Comparison of ENCODE assay signal across 12 mouse cellular contexts in the genomic region with DNA sequence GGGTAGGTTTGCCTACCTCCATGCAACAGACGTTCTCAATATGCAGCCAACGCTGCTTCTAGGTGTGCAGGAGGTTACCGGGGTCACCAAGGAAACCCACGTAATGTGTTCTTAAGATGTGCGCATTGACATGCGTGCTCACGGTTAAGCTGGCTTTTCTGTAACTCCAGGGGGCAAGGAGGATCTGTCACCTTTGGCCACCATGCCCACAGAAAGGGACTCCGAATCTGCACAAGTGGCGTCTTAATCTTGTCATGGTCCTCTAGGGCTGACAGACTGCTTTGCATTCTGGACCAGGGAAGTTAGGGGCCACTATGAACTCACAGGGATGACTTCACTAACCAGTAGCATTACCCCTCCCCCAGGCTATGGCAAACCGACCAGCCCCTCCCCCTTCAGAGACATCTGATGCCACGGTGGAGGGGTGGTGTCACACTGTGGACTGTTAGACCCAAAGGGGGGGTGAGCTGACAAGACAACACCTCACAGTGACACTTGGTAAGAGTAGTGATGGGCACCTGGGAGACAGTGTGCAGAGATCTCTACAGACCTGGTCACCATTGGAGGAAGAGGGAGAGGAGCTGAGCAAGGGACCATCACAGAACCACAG.
"Had no signal": no experiment of that assay in that cellular context is flagged by ENCODE, and none has a peak within 500 bp of the region (broad histone marks: within the 10 kb centered on the region; RNA-seq: fewer than 3 reads in every experiment).

No protein-coding gene starts in this region.

- H3K27ac ChIP-seq: kidney, embryonic 15.5 days; left cerebral cortex, adult 2 months; limb, embryonic 15.5 days; lung, embryonic 15.5 days; macrophage; midbrain, embryonic 10.5 days had no signal

- H3K4me3 ChIP-seq: kidney, embryonic 15.5 days; left cerebral cortex, adult 2 months; limb, embryonic 15.5 days; lung, embryonic 15.5 days; midbrain, embryonic 10.5 days had no signal

- H3K4me1 ChIP-seq: limb, embryonic 15.5 days; lung, embryonic 15.5 days had no signal

- H3K9me3 ChIP-seq: kidney, embryonic 15.5 days; limb, embryonic 15.5 days; lung, embryonic 15.5 days; midbrain, embryonic 10.5 days had no signal

- ATAC-seq: intestine, embryonic 16.5 days; midbrain, embryonic 16.5 days had no signal

- H3K4me2 ChIP-seq: kidney, embryonic 15.5 days; limb, embryonic 15.5 days; lung, embryonic 15.5 days had no signal

- H3K27me3 ChIP-seq: kidney, embryonic 15.5 days; limb, embryonic 15.5 days; lung, embryonic 15.5 days had no signal

- H3K9ac ChIP-seq: kidney, embryonic 15.5 days; limb, embryonic 15.5 days; lung, embryonic 15.5 days had no signal

- DNase-seq: kidney, adult 2 months; kidney, postnatal 14 days; lung, postnatal 14 days; thymus, postnatal 25 days had no signal
